Comparison of ENCODE assay signal across 27 mouse cellular contexts in the genomic region with DNA sequence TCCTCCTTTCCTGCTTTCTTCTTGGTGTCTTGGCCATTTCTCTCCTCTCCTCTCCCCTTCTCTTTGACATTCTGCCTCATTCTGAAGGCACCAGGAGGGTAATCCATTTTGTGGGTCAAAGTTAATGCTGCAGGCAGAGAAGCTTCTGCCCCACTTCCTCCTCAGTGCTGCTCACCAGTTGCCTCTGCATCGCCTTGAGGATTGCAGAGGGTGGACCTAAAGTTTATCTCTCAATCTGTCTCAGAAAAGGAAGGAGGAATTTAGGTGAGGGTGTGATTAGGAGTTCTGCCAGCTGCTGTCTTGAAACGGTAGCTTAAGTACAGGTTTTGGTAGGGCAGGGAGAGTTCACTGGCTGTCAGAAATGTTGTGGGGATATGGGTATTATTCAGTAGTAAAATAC.
DNase-seq lines count a peak whose midpoint lies in the region; ATAC-seq and TF ChIP-seq lines count a peak whose summit lies in the region.
"Had no signal": no experiment of that assay in that cellular context is flagged by ENCODE, and none has a peak within 500 bp of the region (broad histone marks: within the 10 kb centered on the region; RNA-seq: fewer than 3 reads in every experiment).

No protein-coding gene starts in this region.

- H3K4me1 ChIP-seq in midbrain, embryonic 11.5 days (ENCODE audit: control insufficient read depth, insufficient read depth, low read length): peaks cover 32% of the 10 kb centered on the region
- H3K4me1 ChIP-seq in midbrain, embryonic 13.5 days (replicated peaks): peaks cover 32% of the 10 kb centered on the region
- peaks cover 0 to 8% of the 10 kb centered on the region in 2 experiments; a peak in 2 of 4 replicates for H3K4me1 ChIP-seq in MEL (ENCODE audit: control insufficient read depth in 1 of 2, insufficient read depth in 2 of 2, low read length in 2 of 2)
- peaks cover 27% of the 10 kb centered on the region for H3K4me1 ChIP-seq in intestine, embryonic 16.5 days (ENCODE audit: control insufficient read depth, insufficient read depth, low read length)
- 0 out of 2 replicates have a peak, but pooled peaks cover 4% of the 10 kb centered on the region for H3K4me1 ChIP-seq in stomach, embryonic 16.5 days (ENCODE audit: control insufficient read depth, insufficient read depth, low read length)

- ATAC-seq in midbrain, embryonic 11.5 days (ENCODE audit: low FRiP score): no peak
- ATAC-seq in midbrain, embryonic 13.5 days: no peak
- ATAC-seq in intestine, embryonic 16.5 days: no peak
- no peak for ATAC-seq in stomach, embryonic 16.5 days (ENCODE audit: insufficient read depth, low FRiP score)
- ATAC-seq: forebrain, embryonic 15.5 days; hindbrain, postnatal 0 days; liver, embryonic 12.5 days had no signal

- no peak for TF ChIP-seq RAD21 in MEL (IDR thresholded peaks at IDR 0.05; ENCODE audit: low read depth, low read length)

- H3K79me2 ChIP-seq in MEL (ENCODE audit: control insufficient read depth, insufficient read depth, low read length, poor library complexity): no peaks in the 10 kb centered on the region

- no peak overlapping the region for H3K9ac ChIP-seq in midbrain, embryonic 11.5 days (ENCODE audit: low read length)
- no peak overlapping the region for H3K9ac ChIP-seq in midbrain, embryonic 13.5 days (replicated peaks)
- H3K9ac ChIP-seq in MEL (ENCODE audit: control insufficient read depth, low read depth, low read length, poor library complexity, severe bottlenecking): no peak overlapping the region
- H3K9ac ChIP-seq in intestine, embryonic 16.5 days (ENCODE audit: low read depth, low read length): no peak overlapping the region
- no peak overlapping the region for H3K9ac ChIP-seq in stomach, embryonic 16.5 days (ENCODE audit: low read length)
- H3K9ac ChIP-seq: forebrain, embryonic 15.5 days; heart, embryonic 13.5 days; limb, embryonic 13.5 days; liver, embryonic 12.5 days; neural tube, embryonic 12.5 days had no signal

- H3K9me3 ChIP-seq in midbrain, embryonic 11.5 days (ENCODE audit: control insufficient read depth, low read length): no peaks in the 10 kb centered on the region
- H3K9me3 ChIP-seq in midbrain, embryonic 13.5 days: no peaks in the 10 kb centered on the region
- no peaks in the 10 kb centered on the region for H3K9me3 ChIP-seq in MEL (replicated peaks; ENCODE audit: insufficient read depth, low read length)
- no peaks in the 10 kb centered on the region for H3K9me3 ChIP-seq in intestine, embryonic 16.5 days (ENCODE audit: control insufficient read depth, low read length)
- H3K9me3 ChIP-seq in stomach, embryonic 16.5 days (replicated peaks; ENCODE audit: control insufficient read depth, low read length): no peaks in the 10 kb centered on the region
- H3K9me3 ChIP-seq: forebrain, embryonic 15.5 days; heart, embryonic 13.5 days; limb, embryonic 13.5 days; liver, embryonic 12.5 days; neural tube, embryonic 12.5 days had no signal

- H3K4me2 ChIP-seq in midbrain, embryonic 11.5 days: no peak overlapping the region
- no peak overlapping the region for H3K4me2 ChIP-seq in midbrain, embryonic 13.5 days (replicated peaks)
- H3K4me2 ChIP-seq in intestine, embryonic 16.5 days (ENCODE audit: low read depth, low read length): no peak overlapping the region
- H3K4me2 ChIP-seq in stomach, embryonic 16.5 days (ENCODE audit: low read depth, low read length): no peak overlapping the region
- H3K4me2 ChIP-seq: forebrain, embryonic 15.5 days; heart, embryonic 13.5 days; limb, embryonic 13.5 days; liver, embryonic 12.5 days; neural tube, embryonic 12.5 days had no signal

- H3K27me3 ChIP-seq in midbrain, embryonic 11.5 days (ENCODE audit: control insufficient read depth, insufficient read depth, low read length): no peaks in the 10 kb centered on the region
- H3K27me3 ChIP-seq in midbrain, embryonic 13.5 days: no peaks in the 10 kb centered on the region
- no peaks in the 10 kb centered on the region for H3K27me3 ChIP-seq in MEL (ENCODE audit: control insufficient read depth in 1 of 2, insufficient read depth in 2 of 2, low read length in 2 of 2)
- H3K27me3 ChIP-seq in intestine, embryonic 16.5 days (replicated peaks; ENCODE audit: control insufficient read depth, insufficient read depth, low read length): no peaks in the 10 kb centered on the region
- H3K27me3 ChIP-seq in stomach, embryonic 16.5 days (ENCODE audit: control insufficient read depth, insufficient read depth, low read length): no peaks in the 10 kb centered on the region
- H3K27me3 ChIP-seq: forebrain, embryonic 15.5 days; heart, embryonic 13.5 days; limb, embryonic 13.5 days; liver, embryonic 12.5 days; neural tube, embryonic 12.5 days had no signal

- no peak for TF ChIP-seq POLR2A in MEL (IDR thresholded peaks at IDR 0.05; ENCODE audit: control insufficient read depth in 1 of 2, insufficient read depth in 1 of 2, low read depth in 1 of 2, low read length in 2 of 2, poor library complexity in 1 of 2)

- TF ChIP-seq CTCF in MEL (IDR thresholded peaks at IDR 0.05 in 2 of 3, conservative IDR thresholded peaks at IDR 0.05 in 1 of 3; ENCODE audit: control insufficient read depth in 1 of 3, insufficient read depth in 1 of 3, low read depth in 2 of 3, low read length in 3 of 3, poor library complexity in 1 of 3, severe bottlenecking in 1 of 3): no peak

- H3K4me3 ChIP-seq in midbrain, embryonic 11.5 days (ENCODE audit: low read depth, low read length): no peak overlapping the region
- H3K4me3 ChIP-seq in midbrain, embryonic 13.5 days (replicated peaks): no peak overlapping the region
- H3K4me3 ChIP-seq in MEL (ENCODE audit: control insufficient read depth in 1 of 2, insufficient read depth in 1 of 2, low read depth in 2 of 2, low read length in 2 of 2): no peak overlapping the region
- H3K4me3 ChIP-seq in intestine, embryonic 16.5 days (ENCODE audit: low read length): no peak overlapping the region
- no peak overlapping the region for H3K4me3 ChIP-seq in stomach, embryonic 16.5 days (replicated peaks; ENCODE audit: low read length)
- H3K4me3 ChIP-seq: forebrain, embryonic 15.5 days; heart, adult 2 months; heart, embryonic 13.5 days; layer of hippocampus, adult 2 months; limb, embryonic 13.5 days; liver, embryonic 12.5 days; neural tube, embryonic 12.5 days had no signal

- no peaks in the 10 kb centered on the region for H3K36me3 ChIP-seq in midbrain, embryonic 11.5 days (ENCODE audit: control insufficient read depth, insufficient read depth, low read length)
- no peaks in the 10 kb centered on the region for H3K36me3 ChIP-seq in midbrain, embryonic 13.5 days
- peaks cover 0 to 2% of the 10 kb centered on the region in 2 experiments; a peak in 1 of 4 replicates for H3K36me3 ChIP-seq in MEL (ENCODE audit: control insufficient read depth in 1 of 2, insufficient read depth in 2 of 2, low read length in 2 of 2)
- H3K36me3 ChIP-seq in intestine, embryonic 16.5 days (ENCODE audit: control insufficient read depth, insufficient read depth, low read length): no peaks in the 10 kb centered on the region
- no peaks in the 10 kb centered on the region for H3K36me3 ChIP-seq in stomach, embryonic 16.5 days (ENCODE audit: control insufficient read depth, insufficient read depth, low read length)
- H3K36me3 ChIP-seq: forebrain, embryonic 15.5 days; heart, embryonic 13.5 days; limb, embryonic 13.5 days; liver, embryonic 12.5 days; neural tube, embryonic 12.5 days had no signal

- TF ChIP-seq EP300 in MEL (IDR thresholded peaks at IDR 0.05; ENCODE audit: low read depth in 1 of 2, low read length in 2 of 2): 0 out of 4 replicates have a peak, but pooled peaks of 1 of the 2 experiments have one; percentile 7

- DNase-seq in midbrain, embryonic 11.5 days (ENCODE audit: low spot score, missing footprints): peak; percentile 73
- DNase-seq in MEL (ENCODE audit: low read depth, low spot score): peak; percentile 45
- no peak for DNase-seq in testis, postnatal 14 days (ENCODE audit: low spot score)
- no peak for DNase-seq in ovary, postnatal 14 days (ENCODE audit: low spot score)
- DNase-seq: B cell, adult 2 months; cerebellum, adult 8-10 months; cerebellum, postnatal 36 days; embryo, embryonic 11 days; gastrocnemius, postnatal 14 days; heart, adult 2 months; heart, postnatal 14 days; kidney, adult 18-20 months; kidney, postnatal 25 days; lung, adult 18-20 months; lung, postnatal 10 days; midbrain, embryonic 14.5 days; thymus, postnatal 14 days had no signal

- WGBS in midbrain, embryonic 11.5 days: 54% methylated on average over 2 of the region's 2 CpGs
- WGBS in midbrain, embryonic 13.5 days: 73% methylated on average over 2 of the region's 2 CpGs
- WGBS in intestine, embryonic 16.5 days: 24% methylated on average over 2 of the region's 2 CpGs
- 7% methylated on average over 2 of the region's 2 CpGs for WGBS in stomach, embryonic 16.5 days

- no peak overlapping the region for H3K27ac ChIP-seq in midbrain, embryonic 11.5 days (ENCODE audit: low read depth, low read length)
- no peak overlapping the region for H3K27ac ChIP-seq in midbrain, embryonic 13.5 days
- H3K27ac ChIP-seq in MEL (ENCODE audit: control insufficient read depth, low read depth, low read length): no peak overlapping the region
- H3K27ac ChIP-seq in intestine, embryonic 16.5 days (ENCODE audit: low read length): 0 out of 2 replicates have a peak overlapping the region, but pooled peaks have one; percentile 28
- 0 out of 2 replicates have a peak overlapping the region, but pooled peaks have one; percentile 34 for H3K27ac ChIP-seq in stomach, embryonic 16.5 days (ENCODE audit: low read length)
- H3K27ac ChIP-seq: forebrain, embryonic 15.5 days; heart, adult 2 months; heart, embryonic 13.5 days; hindbrain, postnatal 0 days; layer of hippocampus, adult 2 months; limb, embryonic 13.5 days; liver, embryonic 12.5 days; neural tube, embryonic 12.5 days had no signal

TF ChIP-seq in MEL, 35 proteins besides CTCF, POLR2A, EP300 and RAD21:
- TF ChIP-seq POLR2AphosphoS5 (IDR thresholded peaks at IDR 0.05; ENCODE audit: borderline replicate concordance, low read depth, low read length) (no peak), TCF12 (IDR thresholded peaks at IDR 0.05; ENCODE audit: low read depth, low read length) (0 out of 2 replicates have a peak, but pooled peaks have one; percentile 8)
TF ChIP-seq in MEL: peak in this region for 1.

Comparison
In these comparisons a context has a peak if more than half of its experiments do, and no peak if none do; other contexts are left out.
1. DNase-seq: peak in midbrain, embryonic 11.5 days (single experiment) and MEL (single experiment); none in testis, postnatal 14 days (single experiment) and ovary, postnatal 14 days (single experiment).
2. H3K27ac ChIP-seq: peak in intestine, embryonic 16.5 days (single experiment) and stomach, embryonic 16.5 days (single experiment); none in midbrain, embryonic 11.5 days (single experiment), midbrain, embryonic 13.5 days (single experiment) and MEL (single experiment).